Comparison of ENCODE assay signal across 20 mouse cellular contexts in genomic region chr13:18957028-18957427, GRCm38 (mm10). TPM values are rescaled to one million over a fixed set of nuclear protein-coding genes. Genes with fewer than 3 reads are reported as not detected.
"Had no signal": no experiment of that assay in that cellular context is flagged by ENCODE, and none has a peak within 500 bp of the region (broad histone marks: within the 10 kb centered on the region; RNA-seq: fewer than 3 reads in every experiment).

No protein-coding gene starts in this region.

- H3K4me3 ChIP-seq: lung, embryonic 15.5 days; megakaryocyte, embryonic 14.5 days; midbrain, embryonic 13.5 days; midbrain, embryonic 15.5 days; neural tube, embryonic 12.5 days had no signal

- DNase-seq: liver, postnatal 0 days; lung, adult 2 months; lung, postnatal 14 days; lung, postnatal 36 days; right cerebral cortex, adult 18-20 months; right cerebral cortex, postnatal 25 days; right cerebral cortex, postnatal 4 days; spleen, adult 18-20 months; thymus, adult 2 months; thymus, postnatal 25 days; thymus, postnatal 4 days had no signal

- H3K27ac ChIP-seq: lung, embryonic 15.5 days; macrophage; midbrain, embryonic 13.5 days; midbrain, embryonic 15.5 days; neural tube, embryonic 12.5 days had no signal

RNA-seq across cellular contexts. Expression of gene Amph, which starts 9.0 kb away (rescaled TPM):
- total RNA-seq: megakaryocyte progenitor cell, adult 5-6 weeks; monocyte, adult 5-6 weeks; neutrophil, adult 5-6 weeks had no signal
